Mouse (Mus musculus) kidney, postnatal 36 days (tissue): ENCODE results near the gene Vmp1.

Source experiments
- DNase-seq, 2 experiments: peaks; one replicate each; pipeline ENCODE4 v3.0.0; 2021 to 2022; ENCODE audit warnings: mixed read lengths in 2 of 2

The Vmp1 gene

DNA sequence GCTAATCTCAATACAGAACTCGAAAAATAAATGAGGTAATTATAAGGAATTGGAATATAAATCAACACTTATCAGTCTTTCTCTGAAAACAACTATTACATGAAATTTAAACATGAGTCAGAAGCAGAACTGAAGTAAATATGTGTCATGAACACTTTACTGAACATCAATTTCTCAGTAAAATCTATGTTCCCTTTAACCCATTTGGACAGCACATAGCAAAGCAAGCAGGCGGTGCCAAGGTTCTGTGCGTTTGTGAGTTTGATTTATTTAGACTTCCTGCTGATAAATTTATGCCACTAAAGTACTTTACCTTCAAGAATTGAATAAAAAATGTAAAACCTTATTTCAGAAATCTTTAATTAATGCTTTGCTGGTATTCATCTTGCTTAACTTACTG is 54.2 kb downstream of the Vmp1 start:
- DNase-seq: no peak

DNA sequence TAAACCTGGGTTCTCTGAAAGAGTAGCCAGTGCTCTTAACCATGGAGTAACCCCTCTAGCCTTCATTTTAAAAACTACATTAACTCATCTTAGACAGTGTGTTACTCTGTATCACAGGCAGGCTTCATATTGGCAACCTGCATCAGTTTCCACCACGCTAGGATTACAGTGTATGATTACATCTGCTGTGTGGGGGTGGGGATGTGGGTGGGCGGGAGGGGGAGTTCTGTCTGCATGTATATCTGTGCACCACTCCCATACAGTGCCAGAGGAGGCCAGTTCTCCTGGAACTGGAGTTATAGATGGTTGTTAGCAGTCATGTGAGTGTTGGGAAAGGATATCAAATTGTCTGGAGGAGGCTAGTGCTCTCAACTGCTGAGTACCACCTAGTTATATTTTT is 55.2 kb downstream of the Vmp1 start:
- no peak for DNase-seq

DNA sequence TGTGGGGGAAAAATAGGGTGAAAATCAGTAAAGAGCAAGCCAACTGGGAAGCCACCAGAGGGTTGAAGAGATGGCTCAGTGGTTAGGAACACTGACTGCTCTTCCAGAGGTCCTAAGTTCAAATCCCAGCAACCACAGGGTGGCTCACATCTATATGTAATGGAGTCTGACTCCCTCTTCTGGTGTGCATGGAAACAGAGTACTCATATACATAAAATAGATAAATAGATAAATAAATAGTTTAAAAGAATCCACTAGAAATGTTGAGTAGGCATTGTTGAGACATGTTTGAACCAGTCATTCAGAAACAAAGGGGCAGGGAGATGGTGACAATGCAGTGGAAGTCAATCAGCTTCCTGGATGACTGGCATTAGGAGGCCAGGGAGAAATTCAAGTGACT is 56.0 kb downstream of the Vmp1 start:
- DNase-seq: no peak

DNA sequence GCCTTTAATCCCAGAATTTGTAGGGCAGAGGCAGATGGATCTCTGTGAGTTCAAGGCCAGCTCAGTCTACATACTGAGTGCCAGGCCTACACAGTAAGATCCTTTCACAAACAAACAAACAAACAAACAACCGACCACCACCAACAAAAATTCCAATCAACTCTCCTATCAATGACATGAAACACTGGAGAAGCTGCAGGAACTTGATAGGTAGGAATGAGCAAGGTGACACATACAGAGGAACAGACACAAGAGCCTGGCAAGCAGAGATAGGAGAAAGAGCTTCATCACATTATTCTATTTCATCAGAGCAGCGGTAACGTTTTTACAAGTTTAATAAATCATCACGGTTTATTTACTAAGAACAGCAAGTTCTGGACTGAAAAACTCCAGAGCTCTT is 56.9 kb downstream of the Vmp1 start:
- DNase-seq: no peak

DNA sequence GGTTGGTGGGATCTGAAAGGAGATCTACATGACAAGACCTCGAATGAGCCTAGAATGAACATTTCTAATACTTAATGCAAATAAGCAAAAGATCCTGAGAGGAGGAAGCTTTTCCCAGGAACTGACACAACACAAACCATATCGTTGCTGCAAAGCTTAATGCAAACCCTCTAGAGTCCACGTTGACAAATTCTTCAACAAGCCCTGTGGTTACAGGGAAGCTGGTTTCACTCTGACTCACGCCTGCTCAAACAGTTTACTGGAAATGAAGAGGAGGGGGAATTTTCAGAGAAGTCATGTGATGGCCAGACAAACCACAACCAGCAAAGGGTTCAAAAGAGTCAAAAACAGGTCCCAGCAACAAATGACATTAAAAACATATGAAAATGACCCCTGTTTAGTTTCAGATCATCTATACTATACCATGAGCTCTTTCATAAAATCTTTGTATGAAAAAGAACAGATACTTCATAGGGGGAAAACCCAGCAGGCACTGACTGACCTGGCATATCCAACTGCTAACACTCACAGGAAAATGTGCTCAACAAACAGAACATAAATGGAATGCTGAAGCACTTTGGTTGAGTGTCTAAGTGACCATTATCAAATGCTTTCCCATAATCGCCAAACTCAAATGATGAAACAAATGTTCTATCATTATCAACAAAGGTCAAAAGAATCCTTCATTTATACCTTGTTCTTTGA is 59.2 kb downstream of the Vmp1 start:
- DNase-seq: peak in 1 of 2 experiments; percentile 16

DNA sequence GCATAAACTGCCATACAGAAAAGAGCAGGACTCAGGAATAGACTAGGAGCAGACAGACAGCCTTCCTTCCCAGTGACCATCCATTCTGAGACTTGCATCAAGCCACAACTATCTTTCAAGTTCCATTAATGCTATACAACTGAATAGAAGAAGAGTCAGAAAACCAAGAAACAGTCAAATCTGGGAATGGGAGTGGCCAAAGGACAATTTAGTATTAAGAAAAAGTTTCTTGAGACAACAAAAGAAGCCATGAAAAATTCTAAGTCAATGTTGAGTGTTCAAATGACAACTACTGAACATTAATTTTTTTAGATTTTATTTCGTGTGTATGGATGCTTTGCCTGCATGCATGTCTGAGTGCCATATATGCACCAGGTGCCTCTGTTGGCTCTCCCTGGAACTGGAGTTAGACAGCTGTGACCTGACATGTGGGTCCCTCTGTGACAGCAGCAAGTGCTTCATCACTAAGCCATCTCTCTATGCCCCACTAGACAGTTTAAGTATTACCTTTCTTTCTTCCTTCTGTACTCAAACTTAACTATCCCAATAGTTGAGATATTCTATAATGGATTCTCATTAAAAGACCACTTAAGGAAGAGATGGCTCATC is 60.1 kb downstream of the Vmp1 start:
- no peak for DNase-seq

DNA sequence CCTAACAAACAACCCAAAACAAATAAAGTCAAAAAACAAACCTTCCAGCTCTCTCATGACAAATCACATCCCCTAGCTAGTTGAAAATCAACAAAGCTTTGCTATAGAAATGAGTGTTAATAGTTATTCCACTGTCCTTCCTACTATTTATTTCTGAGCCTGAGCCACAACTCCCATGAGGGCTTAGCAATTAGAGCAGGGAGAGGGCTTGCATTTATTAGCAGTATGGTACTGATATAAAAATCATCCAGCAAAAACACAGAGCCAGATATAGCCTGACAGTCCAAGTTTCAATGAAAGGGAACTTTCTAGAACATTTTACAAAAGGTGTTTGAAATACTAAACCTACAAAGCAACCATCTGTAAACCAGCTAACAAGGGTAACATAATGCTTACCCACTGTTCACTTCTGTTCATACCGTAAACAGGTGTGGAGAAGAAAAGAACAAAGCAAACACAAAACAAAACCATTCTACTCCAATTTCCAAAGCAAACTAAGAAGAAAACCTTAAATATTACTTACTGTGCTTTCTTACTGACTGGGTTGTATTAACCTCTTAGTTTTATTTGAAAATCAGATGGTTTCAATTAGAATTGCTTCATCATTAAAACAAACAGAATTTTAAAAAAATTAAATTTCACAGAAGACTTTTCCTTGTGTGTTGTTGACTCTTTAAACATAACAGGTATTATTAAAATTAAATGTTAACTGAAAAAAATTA is 61.3 kb downstream of the Vmp1 start:
- no peak for DNase-seq

DNA sequence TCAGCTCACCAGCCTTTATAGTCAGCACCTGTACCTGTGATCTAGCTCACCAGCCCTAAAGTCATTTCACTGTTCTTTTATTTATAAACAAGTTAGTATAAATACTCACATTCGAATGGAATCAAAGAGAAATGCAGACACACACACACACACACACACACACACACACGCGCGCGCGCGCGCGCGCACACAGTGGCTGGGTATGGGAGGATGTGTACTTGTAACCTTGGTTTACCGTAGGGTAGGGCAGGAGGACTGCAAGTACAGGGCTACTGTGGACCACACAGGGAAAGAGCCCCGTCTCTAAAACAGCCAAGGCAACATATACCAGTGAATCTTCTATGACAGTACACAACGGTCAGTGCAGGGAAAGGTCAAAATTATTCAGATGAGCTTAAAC is 62.5 kb downstream of the Vmp1 start:
- no peak for DNase-seq

DNA sequence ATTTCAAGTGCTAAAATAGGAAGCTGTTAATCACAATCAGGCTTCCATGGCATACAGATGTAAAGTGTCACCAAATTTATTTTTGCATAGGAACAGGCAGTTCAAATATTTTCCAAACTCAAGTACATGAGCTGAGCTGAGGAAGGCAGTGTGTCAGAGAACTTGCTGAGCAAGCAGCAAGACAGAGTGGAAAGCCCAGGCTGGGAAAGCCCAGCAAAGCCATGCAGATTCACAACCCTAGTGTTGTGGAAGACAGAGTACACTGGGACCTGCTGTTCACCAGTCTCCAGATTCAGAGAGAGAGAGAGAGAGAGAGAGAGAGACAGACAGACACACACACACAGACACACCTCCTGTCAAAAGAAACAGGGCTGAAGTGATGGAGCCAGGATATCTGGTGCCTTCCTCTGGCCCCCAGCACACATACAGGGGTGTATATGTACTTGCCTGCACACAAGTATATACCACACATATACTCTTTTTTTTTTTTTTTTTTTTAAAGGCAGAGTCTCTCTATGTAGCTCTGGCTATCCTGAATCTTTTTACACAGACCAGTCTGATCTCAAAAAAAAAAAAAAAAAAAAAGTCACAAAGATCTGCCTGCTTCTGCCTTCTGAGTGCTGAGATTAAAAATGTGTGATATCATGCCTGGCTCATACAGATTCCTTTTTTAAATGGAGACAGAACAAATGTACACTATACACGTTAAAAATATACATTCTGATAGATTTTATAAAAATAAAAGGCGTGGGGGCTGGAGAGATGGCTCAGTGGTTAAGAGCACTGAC is 64.9 kb downstream of the Vmp1 start:
- no peak for DNase-seq

DNA sequence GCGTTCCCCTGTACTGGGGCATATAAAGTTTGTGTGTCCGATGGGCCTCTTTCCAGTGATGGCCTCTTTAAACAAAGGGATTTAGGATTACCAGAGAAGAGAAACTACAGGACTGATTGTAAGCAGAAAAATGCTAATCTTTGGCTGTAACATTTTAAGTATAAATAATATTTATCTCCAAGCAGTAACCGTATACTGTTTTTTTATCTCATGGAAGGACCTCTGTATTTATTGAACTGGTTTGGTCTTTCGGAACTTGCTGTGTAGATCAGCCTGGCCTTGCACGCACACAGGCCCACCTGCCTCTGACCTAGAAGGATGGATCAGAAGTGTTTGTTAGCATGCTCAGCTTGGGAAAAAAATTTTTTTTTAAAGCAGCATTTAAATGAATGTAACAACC is 69.0 kb downstream of the Vmp1 start:
- no peak for DNase-seq

DNA sequence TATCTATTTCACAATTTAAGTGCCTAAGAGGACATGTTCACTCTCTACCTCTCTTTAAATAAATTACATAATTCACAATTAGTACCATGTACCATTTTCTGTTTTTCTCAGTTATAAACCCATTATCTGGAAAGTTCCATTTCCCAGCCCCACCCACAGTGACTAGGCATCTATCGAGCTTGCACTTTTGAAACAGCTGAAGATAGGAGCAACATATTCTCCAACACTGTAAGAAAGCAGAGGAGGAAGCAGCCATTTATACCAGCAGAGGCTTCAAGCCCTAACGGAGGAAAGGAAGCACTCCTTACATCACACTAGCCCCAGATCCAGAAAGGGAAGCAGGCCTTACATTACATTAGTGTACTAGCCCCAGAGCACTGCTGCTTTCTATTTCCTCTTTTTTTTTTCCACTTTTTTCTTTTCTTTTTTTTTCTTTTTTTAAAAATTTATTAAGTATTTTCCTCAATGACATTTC is 69.5 kb downstream of the Vmp1 start:
- DNase-seq: no peak

DNA sequence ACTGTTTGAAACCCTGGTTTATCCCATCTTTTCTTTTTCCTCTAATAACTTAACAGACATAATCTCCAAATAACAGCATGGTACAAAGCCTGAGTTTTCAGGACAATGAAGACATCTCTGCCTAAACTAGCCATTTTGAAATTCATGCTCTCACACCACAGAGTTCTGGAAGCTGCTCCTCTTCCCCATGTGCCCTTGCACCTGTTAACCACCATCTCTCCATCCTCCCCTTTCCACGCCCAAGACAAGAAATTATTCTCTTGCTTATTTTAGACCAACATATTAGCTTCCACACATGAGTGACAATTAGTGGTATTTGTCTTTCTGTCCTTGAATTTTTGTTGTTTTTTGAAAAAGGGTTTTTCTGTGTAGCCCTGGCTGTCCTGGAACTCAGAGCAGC is 71.6 kb downstream of the Vmp1 start:
- no peak for DNase-seq

DNA sequence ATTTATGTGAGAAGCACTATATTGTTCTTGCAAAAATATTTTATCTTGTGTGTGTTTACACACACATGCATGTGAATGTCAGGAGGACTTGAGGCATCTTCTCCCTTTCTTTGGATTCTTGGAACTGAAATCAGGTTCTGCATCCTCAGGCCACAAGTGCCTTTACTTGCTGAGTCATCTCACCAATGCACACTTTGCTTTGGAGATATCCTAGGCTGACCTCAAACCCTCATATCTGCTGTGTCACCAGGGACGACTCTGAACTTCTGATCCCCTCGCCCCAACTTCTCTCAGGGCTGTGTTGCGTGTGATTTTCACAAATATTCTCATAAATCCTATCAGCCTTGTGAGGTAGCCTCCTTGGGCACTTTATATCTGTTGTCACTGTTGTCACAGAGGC is 73.4 kb downstream of the Vmp1 start:
- DNase-seq: no peak

DNA sequence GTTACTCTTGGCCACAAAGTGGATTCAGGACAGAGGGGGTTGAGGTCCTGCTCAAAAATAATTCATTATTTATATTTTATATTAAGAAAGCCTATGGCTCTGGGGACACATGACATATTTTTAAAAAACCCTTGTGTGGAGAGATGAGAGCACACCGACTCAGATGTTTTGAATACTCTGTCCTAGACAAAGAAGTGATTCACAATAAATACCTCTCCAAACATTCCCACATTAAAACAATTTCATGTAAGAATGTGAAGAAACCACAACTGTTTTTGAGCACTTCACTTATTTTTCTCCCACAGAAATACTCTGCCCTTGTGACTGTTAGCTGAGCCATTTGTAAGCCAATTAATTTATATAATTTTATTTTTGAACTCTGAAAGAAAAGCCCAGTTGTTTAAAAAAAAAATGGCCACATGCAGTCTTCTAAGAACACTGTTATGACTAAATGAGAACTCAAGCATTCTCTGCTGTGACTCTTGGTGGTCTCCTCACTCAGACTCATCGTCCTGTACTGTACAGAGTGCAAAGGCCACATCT is 75.8 kb downstream of the Vmp1 start:
- no peak for DNase-seq

DNA sequence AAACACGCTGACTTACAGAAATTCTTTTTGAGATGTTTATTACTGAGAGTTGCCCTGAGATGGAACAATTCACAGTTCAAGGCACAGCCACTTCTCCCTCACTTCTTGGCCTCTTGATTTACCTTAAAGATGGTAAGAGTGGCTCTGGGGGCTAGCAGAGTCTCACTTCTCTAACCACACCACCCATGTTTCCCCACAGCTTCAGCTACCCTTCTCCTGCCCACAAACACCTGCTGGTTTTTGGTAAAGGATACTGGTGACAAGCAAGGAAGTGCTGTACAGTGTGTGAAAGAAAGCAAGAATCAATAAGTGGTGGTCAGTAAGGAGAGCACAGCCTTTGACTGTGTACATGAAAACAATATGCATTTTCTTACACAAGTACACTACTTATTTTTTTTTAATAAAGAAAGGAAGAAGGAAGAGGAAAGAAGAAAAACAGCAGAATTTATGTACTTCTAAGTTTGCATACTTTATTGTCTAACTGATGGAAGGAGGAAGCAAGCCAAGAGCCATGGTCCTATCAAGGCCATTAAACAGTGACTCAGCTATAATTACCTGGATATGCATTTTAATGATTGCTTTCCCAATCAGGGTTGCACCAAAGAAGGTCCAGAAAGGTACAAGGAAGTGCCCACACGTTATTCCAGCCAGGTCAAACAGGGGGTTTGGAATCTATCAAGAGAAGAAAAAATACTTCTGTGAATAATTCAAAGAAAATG is 76.9 kb downstream of the Vmp1 start:
- no peak for DNase-seq

DNA sequence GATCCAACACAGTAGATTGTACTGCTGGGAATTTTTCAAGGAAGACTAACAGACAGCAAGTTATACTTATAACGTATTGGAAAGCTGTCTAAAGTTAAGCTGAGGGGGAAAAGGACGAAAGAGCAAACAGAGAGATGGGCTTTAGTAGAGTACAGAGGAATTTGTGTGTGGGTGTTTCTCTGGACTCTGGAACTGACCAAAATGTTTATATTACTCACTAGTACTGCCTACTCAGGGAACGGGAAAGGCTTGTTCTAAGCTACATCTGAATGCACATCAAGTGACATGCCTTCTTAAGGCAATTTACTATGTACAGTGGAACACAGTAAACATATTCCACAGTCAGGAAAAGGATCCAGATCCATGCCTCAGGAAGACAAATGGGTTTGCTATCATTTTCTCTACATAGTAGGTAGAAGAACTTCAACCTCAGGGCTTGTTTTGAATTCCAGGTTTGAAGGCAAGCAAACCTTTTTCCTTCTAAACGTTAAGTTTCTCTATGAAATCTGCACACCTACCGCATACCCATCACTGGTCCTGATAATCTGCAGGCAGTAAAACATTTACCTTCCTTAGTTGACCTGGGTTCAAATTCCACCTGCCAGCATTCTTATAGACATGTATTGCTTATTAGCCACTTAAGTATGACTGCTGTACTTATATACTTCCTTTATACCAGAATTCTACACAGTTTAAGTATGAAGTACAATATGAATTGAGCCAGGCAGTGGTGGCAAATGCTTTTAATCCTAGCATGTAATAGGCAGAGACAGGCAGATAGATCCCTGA is 78.7 kb downstream of the Vmp1 start:
- no peak for DNase-seq

DNA sequence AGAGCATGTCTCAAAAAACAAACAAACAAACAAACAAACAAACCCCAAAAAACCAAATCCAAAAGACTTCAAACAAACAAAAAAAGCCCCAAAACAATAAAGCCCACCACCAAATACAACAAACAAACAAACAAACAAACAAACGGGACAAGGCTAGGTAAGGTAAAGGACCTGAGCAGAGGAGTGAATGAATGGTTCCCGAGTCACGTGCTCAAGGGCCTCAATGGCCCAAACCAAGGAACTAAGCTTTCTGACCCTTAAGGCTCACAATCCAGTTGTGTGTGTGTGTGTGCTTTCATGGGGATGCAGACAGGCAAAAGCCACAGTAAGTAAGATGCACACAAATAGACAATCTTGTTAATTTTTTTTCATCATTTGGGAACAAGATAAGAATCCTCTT is 79.3 kb downstream of the Vmp1 start:
- DNase-seq: no peak

DNA sequence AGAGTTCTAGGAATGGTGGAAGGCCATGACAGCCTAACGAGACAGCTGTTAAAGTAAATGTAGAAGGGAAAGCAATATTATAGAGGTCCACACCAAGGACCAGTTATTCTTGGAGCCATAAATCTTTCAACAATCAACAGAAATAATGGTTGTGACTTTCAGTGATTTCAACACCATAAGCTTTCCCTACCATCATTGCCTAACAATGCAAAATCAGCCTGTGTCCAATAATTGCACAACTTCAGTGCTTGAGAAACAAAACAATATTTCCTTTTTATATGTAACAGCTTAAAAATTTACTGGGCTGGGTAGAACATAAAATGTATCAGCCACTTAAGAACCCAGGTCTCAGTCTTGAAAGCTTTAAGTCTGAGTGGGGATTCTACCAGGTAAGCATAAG is 79.9 kb downstream of the Vmp1 start:
- DNase-seq: no peak

DNA sequence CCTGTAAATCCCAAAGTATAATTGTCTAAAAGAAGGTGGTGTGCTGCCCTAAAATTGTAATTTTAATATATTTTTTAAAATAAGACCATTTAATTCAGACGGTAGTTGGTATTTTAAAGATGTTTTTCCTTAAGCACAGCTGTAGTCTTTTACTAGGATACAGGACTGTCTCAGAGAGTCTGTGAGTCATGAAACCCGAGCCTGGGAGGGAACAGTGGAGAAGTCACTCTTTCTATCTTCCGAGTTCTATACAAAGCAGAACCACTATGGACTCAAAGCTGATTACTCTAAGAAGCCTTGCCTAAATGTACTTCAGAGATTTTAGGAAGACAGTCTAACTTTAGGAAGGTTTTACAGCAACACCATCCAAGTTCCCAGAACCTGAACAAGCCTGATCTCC is 81.5 kb downstream of the Vmp1 start:
- no peak for DNase-seq

DNA sequence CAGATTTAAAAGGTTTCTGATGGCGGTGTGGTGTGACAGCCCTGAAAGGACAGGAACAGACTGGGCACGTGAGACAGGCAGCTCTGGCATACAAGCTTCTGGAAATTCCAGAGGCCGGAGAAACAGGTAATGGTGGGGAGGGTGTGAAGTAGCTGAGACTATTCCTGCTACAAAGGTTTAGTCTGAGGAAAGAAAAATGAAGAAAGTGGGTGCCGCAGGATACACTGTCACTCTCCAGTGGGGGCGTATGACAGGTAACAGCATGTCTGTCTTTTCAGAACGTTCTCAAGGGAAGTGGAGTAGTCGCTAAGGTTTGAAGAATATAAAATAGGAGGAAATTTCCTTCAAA is 83.5 kb downstream of the Vmp1 start:
- DNase-seq: no peak

DNA sequence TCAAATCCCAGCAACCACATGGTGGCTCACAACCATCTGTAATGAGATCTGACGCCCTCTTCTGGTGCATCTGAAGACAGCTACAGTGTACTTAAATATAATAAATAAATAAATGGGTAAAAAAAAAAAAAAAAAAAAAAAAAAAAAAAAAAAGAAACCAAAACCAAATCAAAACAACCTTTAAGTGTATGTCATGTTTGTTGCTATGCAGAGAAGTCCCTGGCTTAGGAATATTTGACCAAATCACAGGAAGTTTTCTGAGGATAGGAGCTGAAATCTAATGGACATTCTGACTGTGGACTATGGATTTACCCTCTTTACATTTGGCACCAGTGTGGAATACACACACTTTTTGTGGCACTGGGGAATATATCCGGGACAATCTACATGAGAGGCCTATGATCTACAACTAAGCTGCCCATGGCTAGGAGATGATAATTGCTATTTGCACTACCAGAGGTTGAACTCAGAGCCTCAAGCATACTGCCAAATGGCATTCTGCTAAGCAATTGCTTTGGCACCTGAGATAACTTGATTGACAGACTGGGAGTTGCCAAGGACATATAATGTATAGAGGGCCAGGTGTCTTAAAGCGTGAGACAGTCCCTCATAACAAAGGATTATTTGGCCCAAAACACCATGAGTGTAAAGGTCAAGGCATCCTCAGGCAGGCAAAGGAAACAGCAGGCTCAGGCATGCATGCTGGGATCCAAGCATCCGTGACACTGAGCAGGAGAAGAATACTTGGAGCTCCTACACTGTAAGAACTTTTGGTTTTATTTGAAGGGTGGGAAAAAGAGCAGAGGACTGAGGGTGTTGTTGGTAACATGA is 84.0 kb downstream of the Vmp1 start:
- DNase-seq: peak in 1 of 2 experiments; percentile 66
